Mouse (Mus musculus): Measurements from ENCODE around the gene Arap1. TPM values are rescaled to one million over a fixed set of nuclear protein-coding genes. Genes with fewer than 3 reads are reported as not detected.

Gene Arap1
- total and polyA plus RNA-seq, 3 experiments = 21.2 to 46.1 (median 38.5) TPM

DNA sequence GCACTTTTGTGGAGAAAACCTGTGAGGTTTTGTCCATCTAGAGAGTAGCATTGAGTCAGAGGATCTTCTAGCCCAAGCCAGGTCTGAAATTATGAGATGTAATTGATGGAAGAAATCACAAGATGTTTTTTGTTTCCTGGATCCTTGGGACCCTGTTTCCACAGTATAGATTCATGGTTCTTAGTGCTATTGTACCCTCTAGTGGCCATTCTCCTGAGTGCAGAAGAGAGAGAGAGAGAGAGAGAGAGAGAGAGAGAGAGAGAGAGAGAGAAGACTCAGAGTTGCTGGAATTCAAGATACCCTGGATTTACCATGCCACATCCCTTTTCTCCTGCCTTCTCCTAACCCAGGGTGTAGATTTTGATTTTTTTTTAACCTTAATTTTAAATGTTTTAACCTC lies 26.3 kb downstream of the Arap1 start:
- Histone ChIP-seq H3K9ac (ENCODE audit: insufficient read depth, low read depth) (no peak overlapping the region), H3K27me3 (replicated peaks) (no peaks in the 10 kb centered on the region), H3K79me2 (replicated peaks; ENCODE audit: control insufficient read depth, extremely low read depth, insufficient read depth, poor library complexity, severe bottlenecking) (peaks cover 6% of the 10 kb centered on the region; the same call in 1 of the 2 replicates), H3K27ac (ENCODE audit: insufficient read depth, low read depth) (no peak overlapping the region), H3K9me3 (replicated peaks; ENCODE audit: low read length) (peaks cover 9% of the 10 kb centered on the region), H3K4me2 (ENCODE audit: insufficient read depth, low read depth, poor library complexity, severe bottlenecking) (no peak overlapping the region), H3K36me3 (replicated peaks in 1 of 2; ENCODE audit: control insufficient read depth in 1 of 2, insufficient read depth in 1 of 2, low read length in 1 of 2) (peaks cover 16 to 76% of the 10 kb centered on the region in 2 experiments), H3K4me3 (replicated peaks in 1 of 3; ENCODE audit: low read depth in 2 of 3, low read length in 2 of 3, poor library complexity in 1 of 3) (no peak overlapping the region), H3K4me1 (ENCODE audit: control insufficient read depth in 1 of 2, insufficient read depth in 2 of 2) (peaks cover 12 to 35% of the 10 kb centered on the region in 2 experiments)
- dilution Hi-C loops (cut with MboI; ENCODE audit: extremely low pct_ligation_motif_present, extremely low pct_unique_long_range_greater_than_20kb, low sequenced_read_pairs) (no loop called here), in situ Hi-C loops (cut with MboI; ENCODE audit: low pct_ligation_motif_present, low pct_unique_long_range_greater_than_20kb, low sequenced_read_pairs) (loop anchor here (5.0 to 10.0 kb wide), 3 partner anchors 67 to 399 kb away; partner anchors contain the start of gene P2ry6)
- peak; percentile 53 for DNase-seq (ENCODE audit: extremely low read depth)
- TF ChIP-seq JUND (conservative IDR thresholded peaks at IDR 0.05; ENCODE audit: low read depth, low read length) = peak; percentile 94
- no peak for TF ChIP-seq ZMIZ1 (IDR thresholded peaks at IDR 0.05; ENCODE audit: low read depth, low read length)
- TF ChIP-seq USF1 (IDR thresholded peaks at IDR 0.05; ENCODE audit: low read depth, low read length) = no peak
- peak; percentile 83 for TF ChIP-seq RAD21 (IDR thresholded peaks at IDR 0.05; ENCODE audit: low read depth, low read length)
- TF ChIP-seq ZNF384 (IDR thresholded peaks at IDR 0.05; ENCODE audit: low read depth, low read length) = peak; percentile 23; the same call in 1 of the 2 replicates
- no peak for TF ChIP-seq UBTF (IDR thresholded peaks at IDR 0.05; ENCODE audit: low read depth, low read length)
- peak; percentile 23; the same call in 1 of the 2 replicates for TF ChIP-seq MEF2A (IDR thresholded peaks at IDR 0.05; ENCODE audit: borderline replicate concordance, low read depth, low read length)
- no peak for TF ChIP-seq TBP (conservative IDR thresholded peaks at IDR 0.05; ENCODE audit: low read depth, low read length)
- TF ChIP-seq HCFC1 (IDR thresholded peaks at IDR 0.05; ENCODE audit: low read depth, low read length) = peak; percentile 39; the same call in 1 of the 2 replicates
- TF ChIP-seq CHD1 (IDR thresholded peaks at IDR 0.05; ENCODE audit: low read depth, low read length) = no peak
- TF ChIP-seq CTCF (conservative IDR thresholded peaks at IDR 0.05 in 1 of 2, IDR thresholded peaks at IDR 0.05 in 1 of 2; ENCODE audit: low read depth in 2 of 2, low read length in 2 of 2) = peak in 1 of 2 experiments; percentile 89; a peak in 3 of 4 replicates
- TF ChIP-seq ZKSCAN1 (IDR thresholded peaks at IDR 0.05; ENCODE audit: borderline replicate concordance, low read depth, low read length) = no peak
- no peak for TF ChIP-seq MYC (IDR thresholded peaks at IDR 0.05; ENCODE audit: low read depth, low read length)
- no peak for TF ChIP-seq MAZ (IDR thresholded peaks at IDR 0.05; ENCODE audit: low read depth, low read length)
- TF ChIP-seq ZC3H11A (IDR thresholded peaks at IDR 0.05; ENCODE audit: low read depth, low read length) = peak; percentile 11; the same call in 1 of the 2 replicates
- TF ChIP-seq PAX5 (IDR thresholded peaks at IDR 0.05; ENCODE audit: low read length) = no peak
- TF ChIP-seq IRF4 (IDR thresholded peaks at IDR 0.05; ENCODE audit: low read depth, low read length) = peak; percentile 39; the same call in 1 of the 2 replicates
- peak; percentile 76 for TF ChIP-seq SMC3 (IDR thresholded peaks at IDR 0.05; ENCODE audit: low read depth, low read length)

GRCm38 (mm10) chr7:101376701-101377340 lies 29.0 kb downstream of the Arap1 start:
- dilution Hi-C loops (cut with MboI; ENCODE audit: extremely low pct_ligation_motif_present, extremely low pct_unique_long_range_greater_than_20kb, low sequenced_read_pairs) (no loop called here), in situ Hi-C loops (cut with MboI; ENCODE audit: low pct_ligation_motif_present, low pct_unique_long_range_greater_than_20kb, low sequenced_read_pairs) (loop anchor here (10.0 kb wide), 2 partner anchors 312 to 402 kb away; partner anchors contain the start of gene P2ry6)
- Histone ChIP-seq H3K4me1 (ENCODE audit: control insufficient read depth in 1 of 2, insufficient read depth in 2 of 2) (peaks cover 23 to 51% of the 10 kb centered on the region in 2 experiments), H3K9me3 (replicated peaks; ENCODE audit: low read length) (no peaks in the 10 kb centered on the region), H3K79me2 (replicated peaks; ENCODE audit: control insufficient read depth, extremely low read depth, insufficient read depth, poor library complexity, severe bottlenecking) (peaks cover 6% of the 10 kb centered on the region), H3K27ac (ENCODE audit: insufficient read depth, low read depth) (peak overlapping the region; percentile 61; the same call in 1 of the 2 replicates), H3K4me3 (replicated peaks in 1 of 3; ENCODE audit: low read depth in 2 of 3, low read length in 2 of 3, poor library complexity in 1 of 3) (no peak overlapping the region), H3K4me2 (ENCODE audit: insufficient read depth, low read depth, poor library complexity, severe bottlenecking) (no peak overlapping the region), H3K27me3 (replicated peaks) (no peaks in the 10 kb centered on the region), H3K36me3 (replicated peaks in 1 of 2; ENCODE audit: control insufficient read depth in 1 of 2, insufficient read depth in 1 of 2, low read length in 1 of 2) (peaks cover 14 to 70% of the 10 kb centered on the region in 2 experiments), H3K9ac (ENCODE audit: insufficient read depth, low read depth) (peak overlapping the region; percentile 12; the same call in 1 of the 2 replicates)
- TF ChIP-seq CHD2 (IDR thresholded peaks at IDR 0.05; ENCODE audit: low read length) = no peak
- TF ChIP-seq MAZ (IDR thresholded peaks at IDR 0.05; ENCODE audit: low read depth, low read length) = no peak
- TF ChIP-seq IRF4 (IDR thresholded peaks at IDR 0.05; ENCODE audit: low read depth, low read length) = no peak
- no peak for TF ChIP-seq ETS1 (conservative IDR thresholded peaks at IDR 0.05; ENCODE audit: low read depth, low read length)
- no peak for TF ChIP-seq NRF1 (IDR thresholded peaks at IDR 0.05; ENCODE audit: low read depth, low read length)
- DNase-seq (ENCODE audit: extremely low read depth) = no peak

All from CH12.LX (cell line).